Mouse (Mus musculus): ENCODE measurements around the gene Arhgap33. TPM values are rescaled to one million over a fixed set of nuclear protein-coding genes. Genes with fewer than 3 reads are reported as not detected.

Arhgap33 gene
- total RNA-seq, 2 experiments from 2014 or later: 19.3 to 22.9 TPM

GRCm38 (mm10) chr7:30553021-30553589, 18.2 kb upstream of the Arhgap33 start:
- peak in 1 of 2 experiments; percentile 61 for DNase-seq (ENCODE audit: low spot score in 2 of 2)

GRCm38 (mm10) chr7:30552102-30553020, 17.5 kb upstream of the Arhgap33 start, which contains the start of the genes Hspb6 and Proser3:
Hspb6 (plus strand) TSS chr7:30552178.
Proser3 (minus strand) TSS chr7:30552299.
- peak; percentile 76 to 96 for DNase-seq (ENCODE audit: low spot score in 2 of 2)

GRCm38 (mm10) chr7:30551445-30552101, 16.7 kb upstream of the Arhgap33 start:
- no peak for DNase-seq (ENCODE audit: low spot score in 2 of 2)

GRCm38 (mm10) chr7:30550603-30551002, 15.7 kb upstream of the Arhgap33 start:
- no peak for DNase-seq (ENCODE audit: low spot score in 2 of 2)

GRCm38 (mm10) chr7:30549880-30550279, 15.0 kb upstream of the Arhgap33 start:
- no peak for DNase-seq (ENCODE audit: low spot score in 2 of 2)

DNA sequence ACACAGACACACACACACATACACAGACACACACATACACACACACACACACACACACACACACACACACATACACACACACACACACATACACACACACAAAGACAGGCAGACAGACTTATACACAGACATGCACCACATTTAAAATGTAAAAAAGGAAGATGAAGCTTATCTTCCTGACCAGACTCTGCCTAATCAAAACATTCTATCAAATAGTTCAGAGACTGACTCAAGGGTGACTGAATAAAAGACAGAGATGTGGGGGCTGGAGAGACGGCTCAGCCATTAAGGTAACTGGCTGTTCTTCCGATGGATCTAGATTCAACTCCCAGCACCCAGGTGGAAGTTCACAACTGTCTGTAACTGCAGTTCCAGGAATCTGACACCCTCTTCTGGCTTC, 9.5 kb upstream of the Arhgap33 start:
- no peak for DNase-seq (ENCODE audit: low spot score in 2 of 2)

DNA sequence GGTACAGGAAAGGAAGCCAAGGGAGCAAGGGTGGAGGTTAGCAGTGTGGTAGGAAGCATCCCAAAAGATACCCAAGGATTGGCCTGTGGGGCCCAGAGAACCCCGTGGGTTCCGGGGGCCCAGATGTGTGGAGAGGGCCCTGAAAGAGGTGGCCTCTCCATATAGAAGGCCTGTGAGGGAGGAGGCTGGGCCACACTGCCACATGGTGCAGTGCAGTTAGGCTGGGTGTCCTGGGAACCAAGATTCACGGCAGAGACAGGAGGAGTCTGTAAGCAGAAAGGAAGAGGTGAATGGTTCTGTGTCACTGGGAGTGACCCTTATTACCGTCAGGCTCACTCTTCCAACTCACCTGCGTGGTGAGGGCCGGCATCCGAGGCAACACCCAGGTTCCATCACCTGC, 5.7 kb upstream of the Arhgap33 start:
- DNase-seq (ENCODE audit: low spot score in 2 of 2): no peak

DNA sequence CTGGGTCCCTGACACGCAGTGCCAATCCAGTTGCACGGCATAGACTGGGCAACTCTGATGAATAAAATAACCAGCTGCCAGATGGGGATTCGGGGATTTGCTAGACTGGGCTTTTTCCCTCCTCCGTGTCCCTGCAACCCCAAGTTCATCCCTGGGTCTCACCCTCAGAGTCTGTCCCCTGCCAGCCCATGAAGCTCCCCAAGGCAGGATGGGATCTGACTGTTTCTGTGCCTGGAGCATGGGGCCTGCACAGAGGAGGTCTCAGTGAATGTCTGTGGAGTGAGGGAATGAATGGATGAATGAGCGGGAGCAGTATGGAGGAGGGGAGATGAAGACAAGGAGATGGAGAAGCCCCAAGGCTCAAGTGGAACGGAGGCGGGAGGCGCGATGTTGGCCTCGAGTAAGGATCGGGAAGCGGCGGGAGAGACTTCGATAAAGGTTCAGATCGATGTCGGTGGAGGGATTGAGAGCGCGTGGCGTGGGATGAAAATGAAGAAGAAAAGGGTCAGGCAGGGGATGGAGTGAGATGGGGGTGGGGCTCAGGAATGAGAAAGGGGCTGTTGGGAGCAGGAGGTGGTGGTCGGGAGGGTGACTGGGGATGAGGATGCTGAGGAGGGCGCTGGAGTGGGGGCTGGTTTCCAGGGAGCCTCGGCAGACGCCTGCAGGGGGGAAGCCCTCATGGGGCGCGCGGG, 773 bp downstream of the Arhgap33 start:
- DNase-seq (ENCODE audit: low spot score in 2 of 2): no peak

DNA sequence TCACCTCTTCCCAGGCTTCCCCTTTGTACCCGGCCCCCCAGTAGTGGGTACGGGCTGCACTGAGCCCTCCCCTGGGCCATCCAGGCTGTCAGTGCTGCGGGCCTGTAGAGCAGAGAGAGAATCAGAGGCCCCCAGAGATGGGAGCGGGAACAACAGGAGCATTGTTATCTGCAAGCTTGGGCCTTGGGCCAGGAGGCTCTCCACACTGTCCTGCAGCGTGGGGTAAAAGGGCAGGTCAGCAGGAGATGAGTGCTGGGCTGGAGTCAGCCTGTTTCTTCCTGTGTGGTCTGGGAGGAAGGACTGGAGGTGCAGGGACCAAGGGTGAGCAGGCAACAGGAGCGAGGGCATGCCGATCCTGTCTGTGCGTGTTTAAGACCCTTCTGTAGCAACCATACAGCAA, 1.9 kb downstream of the Arhgap33 start:
- no peak for DNase-seq (ENCODE audit: low spot score in 2 of 2)

DNA sequence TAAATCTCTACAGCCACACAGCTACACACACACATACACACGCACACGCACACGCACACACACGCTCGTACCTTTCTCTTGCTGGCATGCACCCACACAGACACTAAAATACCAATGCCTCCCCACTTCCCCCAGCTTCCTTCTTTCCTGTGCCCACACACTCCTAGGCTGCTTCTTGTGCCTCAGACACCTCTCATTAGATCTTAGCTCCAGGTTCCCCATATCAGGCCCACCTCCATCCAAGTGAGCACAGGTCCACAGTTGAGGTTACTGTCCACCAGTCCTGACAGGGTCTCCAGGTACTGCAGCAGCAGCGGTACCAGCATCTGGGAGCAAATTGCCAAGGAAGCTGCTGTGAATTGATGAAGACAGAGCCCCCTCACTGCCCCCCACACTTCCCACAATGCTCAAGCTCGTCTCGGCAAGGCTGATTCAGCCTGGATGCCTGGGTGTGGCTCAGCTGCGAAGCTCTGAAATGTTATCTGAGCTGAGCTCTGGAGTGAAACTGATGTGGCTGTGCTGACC, 3.5 kb downstream of the Arhgap33 start:
- DNase-seq (ENCODE audit: low spot score in 2 of 2): no peak

DNA sequence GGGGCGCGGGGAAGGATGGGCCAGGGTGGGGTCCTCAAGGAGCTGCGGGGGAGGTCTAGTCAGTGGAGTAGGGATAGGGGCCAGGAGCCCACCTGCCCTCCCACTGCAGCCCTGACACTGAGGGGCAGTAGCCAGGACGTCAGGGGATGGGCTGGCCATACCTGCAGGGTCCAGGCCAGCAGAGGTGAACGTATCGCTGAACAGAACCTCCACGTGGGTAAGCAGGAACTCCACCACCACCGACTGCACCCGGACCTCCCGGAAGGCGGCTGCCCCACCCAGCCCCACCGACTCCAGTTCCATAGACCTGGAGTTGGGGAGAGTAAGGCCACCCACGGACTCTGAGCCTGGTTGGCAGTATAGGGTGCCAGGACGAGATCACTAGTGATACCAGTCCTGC, 7.9 kb downstream of the Arhgap33 start:
- no peak for DNase-seq (ENCODE audit: low spot score in 2 of 2)

- no peak for DNase-seq (ENCODE audit: low spot score in 2 of 2)
Measured at GRCm38 (mm10) chr7:30526399-30526798, 8.5 kb downstream of the Arhgap33 start.

DNA sequence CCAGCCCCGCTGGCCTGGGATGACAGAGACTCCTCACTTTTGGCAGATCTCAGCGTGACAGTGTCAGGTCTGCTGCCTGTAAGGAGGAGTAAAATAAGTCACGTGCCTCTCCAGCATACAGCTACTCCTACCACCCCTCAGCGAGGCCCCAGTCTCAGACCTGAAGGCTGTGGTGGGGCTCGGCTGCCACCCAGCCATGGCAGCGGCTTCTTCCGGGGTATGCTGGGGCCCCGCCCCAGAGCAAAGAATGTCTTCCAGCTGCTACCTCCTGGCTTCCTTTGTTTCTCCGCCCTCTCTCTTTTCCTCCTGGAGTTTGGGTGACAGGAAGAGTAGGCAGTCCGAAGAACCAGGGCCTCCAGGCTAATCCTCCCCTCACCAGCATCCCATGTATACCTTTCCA, 8.9 kb downstream of the Arhgap33 start:
- no peak for DNase-seq (ENCODE audit: low spot score in 2 of 2)

- no peak for DNase-seq (ENCODE audit: low spot score in 2 of 2)
Measured at GRCm38 (mm10) chr7:30524487-30524886, 10.4 kb downstream of the Arhgap33 start.

DNA sequence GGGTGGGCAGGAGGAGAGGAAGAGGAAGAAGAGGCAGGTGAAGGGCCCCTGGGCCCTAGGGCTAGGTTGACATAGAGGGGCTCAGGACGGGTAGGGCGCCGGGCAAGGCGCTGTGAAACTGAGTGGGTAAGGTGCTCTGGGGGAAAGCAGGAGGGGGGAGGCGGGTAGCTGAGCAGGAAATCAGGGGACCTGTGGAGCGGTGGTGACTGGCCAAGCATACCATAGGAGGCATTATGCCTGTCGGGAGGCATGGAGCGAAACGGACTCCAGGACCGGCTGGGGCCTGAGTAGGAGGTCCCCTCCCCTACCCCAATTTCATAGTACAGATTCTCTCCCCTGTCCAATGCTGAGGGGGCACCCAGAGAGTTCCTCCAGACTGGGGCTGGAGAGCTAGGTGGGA, 12.0 kb downstream of the Arhgap33 start:
- no peak for DNase-seq (ENCODE audit: low spot score in 2 of 2)

- no peak for DNase-seq (ENCODE audit: low spot score in 2 of 2)
Measured at GRCm38 (mm10) chr7:30520856-30521255, 14.0 kb downstream of the Arhgap33 start.

GRCm38 (mm10) chr7:30520396-30520795, 14.5 kb downstream of the Arhgap33 start:
- DNase-seq (ENCODE audit: low spot score in 2 of 2): no peak

DNA sequence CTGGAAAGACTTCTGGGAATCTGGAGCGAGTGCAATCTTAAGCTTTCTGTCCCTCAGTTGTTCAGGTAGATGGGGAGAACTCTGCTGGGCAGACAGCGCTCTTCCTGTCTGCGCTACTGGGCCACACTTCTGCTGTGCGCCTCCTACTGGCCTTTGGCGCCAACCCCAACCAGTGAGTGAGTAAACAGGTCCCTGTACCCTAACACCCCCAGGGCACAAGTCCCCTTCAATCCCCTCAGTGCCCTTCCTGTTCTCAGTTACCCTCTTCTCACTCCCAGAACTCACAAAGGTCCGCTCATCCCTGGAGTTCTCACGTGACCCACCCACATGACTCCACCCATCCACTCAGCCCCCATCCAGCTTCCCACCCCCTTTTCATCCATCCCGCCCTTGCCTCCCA, 16.5 kb downstream of the Arhgap33 start:
- DNase-seq (ENCODE audit: low spot score in 2 of 2): no peak

DNA sequence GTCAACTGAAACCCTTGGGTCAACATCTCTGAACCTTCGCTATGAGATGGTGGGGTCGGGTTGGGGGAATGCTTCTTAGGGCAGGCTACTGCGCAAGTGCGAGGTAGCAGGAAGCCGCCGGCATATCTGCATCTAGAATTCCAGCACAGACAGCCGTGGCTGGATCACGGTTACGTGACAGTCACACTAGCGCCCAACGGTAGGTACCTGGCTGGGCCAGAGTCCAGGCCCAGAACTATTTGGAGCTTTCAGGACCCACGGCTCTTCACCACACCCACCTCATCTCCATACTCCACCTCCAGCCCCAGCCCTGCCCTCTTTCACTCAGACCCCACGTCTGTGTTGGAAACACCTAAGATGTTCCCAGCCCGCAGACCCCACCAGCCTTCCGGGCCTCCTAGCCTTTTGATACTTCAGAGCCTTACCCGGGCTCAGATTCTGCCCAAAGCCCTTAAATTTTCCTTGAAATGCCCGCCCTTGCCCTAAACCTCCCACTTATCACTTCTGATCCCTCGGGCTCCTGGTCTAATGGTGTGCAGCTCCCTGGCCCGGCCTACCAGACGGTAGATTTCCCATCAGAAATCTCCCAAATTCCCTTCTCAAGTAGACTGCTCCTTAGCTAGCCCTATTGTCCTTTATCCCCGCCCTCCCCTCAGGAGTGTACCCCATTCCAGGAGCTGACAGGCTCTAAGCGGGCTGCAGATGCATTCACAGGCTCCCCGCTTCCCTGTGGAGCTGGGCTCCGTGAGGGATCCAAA, 19.7 kb downstream of the Arhgap33 start:
- DNase-seq (ENCODE audit: low spot score in 2 of 2): no peak

- no peak for DNase-seq (ENCODE audit: low spot score in 2 of 2)
Measured at GRCm38 (mm10) chr7:30508061-30508460, 26.8 kb downstream of the Arhgap33 start.
